ENCODE assay signal across 21 mouse cellular contexts in the genomic region with DNA sequence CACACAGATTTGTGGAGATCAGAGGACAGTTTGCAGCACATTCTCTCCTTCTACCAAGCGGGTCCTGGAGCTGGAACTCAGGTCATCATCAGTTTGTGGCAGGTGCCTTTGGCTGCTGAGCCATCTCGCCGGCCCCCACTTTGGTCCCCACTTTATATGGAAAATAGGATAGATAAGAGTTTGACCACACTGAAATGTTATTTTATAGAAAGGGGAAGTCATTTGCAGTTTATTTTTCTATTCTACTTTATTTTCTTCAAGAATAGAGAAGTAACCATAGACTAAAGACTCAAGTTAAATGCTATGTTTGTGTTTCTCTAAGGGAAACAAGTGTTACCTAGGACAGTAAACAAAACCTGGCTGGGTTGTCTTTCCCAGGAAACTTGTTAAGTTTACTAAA. TPM values are rescaled to one million over a fixed set of nuclear protein-coding genes. Genes with fewer than 3 reads are reported as not detected.
A peak's percentile ranks its signal among the peaks of the same experiment; 100 is the strongest.
DNase-seq lines count a peak whose midpoint lies in the region; ATAC-seq and TF ChIP-seq lines count a peak whose summit lies in the region.
"Had no signal": no experiment of that assay in that cellular context is flagged by ENCODE, and none has a peak within 500 bp of the region (broad histone marks: within the 10 kb centered on the region; RNA-seq: fewer than 3 reads in every experiment).

No protein-coding gene starts in this region.

- H3K9ac ChIP-seq in MEL (ENCODE audit: control insufficient read depth, low read depth, low read length, poor library complexity, severe bottlenecking), result no peak overlapping the region
- H3K9ac ChIP-seq in midbrain, embryonic 13.5 days (replicated peaks), result no peak overlapping the region
- H3K9ac ChIP-seq: embryonic facial prominence, embryonic 13.5 days; embryonic facial prominence, embryonic 15.5 days; forebrain, embryonic 12.5 days had no signal

- H3K4me1 ChIP-seq in MEL (ENCODE audit: control insufficient read depth in 1 of 2, insufficient read depth in 2 of 2, low read length in 2 of 2), result peaks cover 4 to 23% of the 10 kb centered on the region in 2 experiments
- H3K4me1 ChIP-seq in midbrain, embryonic 13.5 days (replicated peaks), result no peaks in the 10 kb centered on the region
- H3K4me1 ChIP-seq: embryonic facial prominence, embryonic 13.5 days; embryonic facial prominence, embryonic 15.5 days; forebrain, embryonic 10.5 days; forebrain, embryonic 12.5 days had no signal

- 96% methylated on average over 3 of the region's 3 CpGs for WGBS in midbrain, embryonic 13.5 days

- TF ChIP-seq RAD21 in MEL (IDR thresholded peaks at IDR 0.05; ENCODE audit: low read depth, low read length), result no peak

- H3K79me2 ChIP-seq in MEL (ENCODE audit: control insufficient read depth, insufficient read depth, low read length, poor library complexity), result no peaks in the 10 kb centered on the region

- no peak overlapping the region for H3K4me3 ChIP-seq in MEL (ENCODE audit: control insufficient read depth in 1 of 2, insufficient read depth in 1 of 2, low read depth in 2 of 2, low read length in 2 of 2)
- H3K4me3 ChIP-seq in midbrain, embryonic 13.5 days (replicated peaks), result no peak overlapping the region
- H3K4me3 ChIP-seq: embryonic facial prominence, embryonic 13.5 days; embryonic facial prominence, embryonic 15.5 days; erythroblast, embryonic 14.5 days; forebrain, embryonic 10.5 days; forebrain, embryonic 12.5 days had no signal

- peak overlapping the region; percentile 53 for H3K27ac ChIP-seq in MEL (ENCODE audit: control insufficient read depth, low read depth, low read length)
- no peak overlapping the region for H3K27ac ChIP-seq in midbrain, embryonic 13.5 days
- H3K27ac ChIP-seq: embryonic facial prominence, embryonic 13.5 days; embryonic facial prominence, embryonic 15.5 days; forebrain, embryonic 10.5 days; forebrain, embryonic 12.5 days had no signal

- no peak for TF ChIP-seq CTCF in MEL (IDR thresholded peaks at IDR 0.05 in 2 of 3, conservative IDR thresholded peaks at IDR 0.05 in 1 of 3; ENCODE audit: control insufficient read depth in 1 of 3, insufficient read depth in 1 of 3, low read depth in 2 of 3, low read length in 3 of 3, poor library complexity in 1 of 3, severe bottlenecking in 1 of 3)

- H3K9me3 ChIP-seq in MEL (replicated peaks; ENCODE audit: insufficient read depth, low read length), result no peaks in the 10 kb centered on the region
- H3K9me3 ChIP-seq in midbrain, embryonic 13.5 days, result no peaks in the 10 kb centered on the region
- H3K9me3 ChIP-seq: embryonic facial prominence, embryonic 13.5 days; embryonic facial prominence, embryonic 15.5 days; forebrain, embryonic 12.5 days had no signal

- DNase-seq in MEL (ENCODE audit: low read depth, low spot score) (peak; percentile 69), MEL-GATA-1-ER (ENCODE audit: extremely low read depth, low read depth) (peak; percentile 74)
- no peak for DNase-seq in right cerebral cortex, adult 18-20 months
- DNase-seq: adrenal gland, adult 2 months; adrenal gland, postnatal 10 days; adrenal gland, postnatal 25 days; cerebellum, adult 11-12 months; cerebellum, adult 2 months; cerebellum, adult 9-10 months; cerebellum, postnatal 10 days; cerebellum, postnatal 25 days; embryo, embryonic 11 days had no signal

- no peak overlapping the region for H3K4me2 ChIP-seq in midbrain, embryonic 13.5 days (replicated peaks)
- H3K4me2 ChIP-seq: embryonic facial prominence, embryonic 13.5 days; embryonic facial prominence, embryonic 15.5 days; forebrain, embryonic 12.5 days had no signal

- TF ChIP-seq POLR2A in MEL (IDR thresholded peaks at IDR 0.05; ENCODE audit: control insufficient read depth in 1 of 2, insufficient read depth in 1 of 2, low read depth in 1 of 2, low read length in 2 of 2, poor library complexity in 1 of 2), result no peak

- H3K27me3 ChIP-seq in MEL (ENCODE audit: control insufficient read depth in 1 of 2, insufficient read depth in 2 of 2, low read length in 2 of 2), result no peaks in the 10 kb centered on the region
- H3K27me3 ChIP-seq in midbrain, embryonic 13.5 days, result no peaks in the 10 kb centered on the region
- H3K27me3 ChIP-seq: embryonic facial prominence, embryonic 13.5 days; embryonic facial prominence, embryonic 15.5 days; forebrain, embryonic 12.5 days had no signal

- TF ChIP-seq EP300 in MEL (IDR thresholded peaks at IDR 0.05; ENCODE audit: low read depth in 1 of 2, low read length in 2 of 2), result peak; percentile 44 to 83; a peak in 3 of 4 replicates

- H3K36me3 ChIP-seq in MEL (ENCODE audit: control insufficient read depth in 1 of 2, insufficient read depth in 2 of 2, low read length in 2 of 2), result peaks cover 2 to 11% of the 10 kb centered on the region in 2 experiments; a peak in 3 of 4 replicates
- H3K36me3 ChIP-seq in midbrain, embryonic 13.5 days, result peaks cover 30% of the 10 kb centered on the region

- ATAC-seq in common myeloid progenitor, adult 5-6 weeks (replicated peaks; ENCODE audit: low read depth, poor library complexity, severe bottlenecking), result peak; percentile 23; the same call in 1 of the 2 replicates
- no peak for ATAC-seq in midbrain, embryonic 13.5 days
- ATAC-seq: forebrain, embryonic 14.5 days; forebrain, embryonic 16.5 days had no signal

TF ChIP-seq in MEL, 35 proteins besides CTCF, POLR2A, EP300 and RAD21:
- TF ChIP-seq BHLHE40 (IDR thresholded peaks at IDR 0.05; ENCODE audit: borderline replicate concordance, low read depth, low read length) (no peak), NELFE (IDR thresholded peaks at IDR 0.05; ENCODE audit: low read depth, low read length) (no peak), RCOR1 (IDR thresholded peaks at IDR 0.05; ENCODE audit: low read depth, low read length) (peak; percentile 43), MAZ (IDR thresholded peaks at IDR 0.05; ENCODE audit: low read depth, low read length) (0 out of 2 replicates have a peak, but pooled peaks have one; percentile 25), GATA1 (IDR thresholded peaks at IDR 0.05; ENCODE audit: low read depth, low read length) (peak; percentile 61; the same call in 1 of the 2 replicates), ETS1 (IDR thresholded peaks at IDR 0.05; ENCODE audit: low read depth, low read length) (peak; percentile 56; the same call in 1 of the 2 replicates), TCF12 (IDR thresholded peaks at IDR 0.05; ENCODE audit: low read depth, low read length) (peak; percentile 41; the same call in 1 of the 2 replicates)

RNA-seq across cellular contexts. Expression of gene Lamtor3, which starts 21.4 kb away (rescaled TPM):
- 73.3 and 77.5 TPM in 2 replicates for total RNA-seq in MEL (2012; rRNA removed)
- 10 to 100 TPM in 1 of 2 experiments, not detected in 1; 88.3 TPM for polyA plus RNA-seq in MEL (2012; ENCODE audit: insufficient read depth in 1 of 2, insufficient read length in 2 of 2, low read depth in 1 of 2, low replicate concordance in 2 of 2, missing spikeins in 1 of 2)
- 56.7 and 70.8 TPM in 2 replicates for total RNA-seq in common myeloid progenitor, adult 5-6 weeks (2017)
- 120 and 122 TPM in 2 replicates for polyA plus RNA-seq in midbrain, embryonic 13.5 days (2015; fragmentation: Nextera tagmentation; extraction: Ambion mirVana)

RNA-seq across cellular contexts. Expression of gene Dnajb14, which starts 29.4 kb away (rescaled TPM):
- 4.2 and 4.4 TPM in 2 replicates for total RNA-seq in MEL (2012; rRNA removed)
- polyA plus RNA-seq in MEL (2012; ENCODE audit: insufficient read depth in 1 of 2, insufficient read length in 2 of 2, low read depth in 1 of 2, low replicate concordance in 2 of 2, missing spikeins in 1 of 2), result 1 to 10 TPM in 1 of 2 experiments, not detected in 1; 6.1 TPM
- 7.4 and 8.5 TPM in 2 replicates for total RNA-seq in common myeloid progenitor, adult 5-6 weeks (2017)
- 9.4 and 12.1 TPM in 2 replicates for polyA plus RNA-seq in midbrain, embryonic 13.5 days (2015; fragmentation: Nextera tagmentation; extraction: Ambion mirVana)

RNA-seq across cellular contexts. Expression of gene H2afz, which starts 32.6 kb away (rescaled TPM):
- 1,732 and 2,078 TPM in 2 replicates for total RNA-seq in MEL (2012; rRNA removed)
- polyA plus RNA-seq in MEL (2012; ENCODE audit: insufficient read depth in 1 of 2, insufficient read length in 2 of 2, low read depth in 1 of 2, low replicate concordance in 2 of 2, missing spikeins in 1 of 2), result 1,000 to 10,000 TPM; 1,006 to 3,472 TPM
- 741 and 1,055 TPM in 2 replicates for total RNA-seq in common myeloid progenitor, adult 5-6 weeks (2017)
- polyA plus RNA-seq in midbrain, embryonic 13.5 days (2015; fragmentation: Nextera tagmentation; extraction: Ambion mirVana), result 1,499 and 1,592 TPM in 2 replicates
